Mouse (Mus musculus): ENCODE results near the gene Ptges. TPM values are rescaled to one million over a fixed set of nuclear protein-coding genes. Genes with fewer than 3 reads are reported as not detected.
A peak's percentile ranks its signal among the peaks of the same experiment; 100 is the strongest.

Ptges gene
- polyA plus RNA-seq, 1 experiment from 2014 or later = 9.0 TPM

- H3K36me3 ChIP-seq = no peaks in the 10 kb centered on the region
- H3K4me1 ChIP-seq = peaks cover 6% of the 10 kb centered on the region; the same call in 1 of the 2 replicates
- no peak overlapping the region for H3K9ac ChIP-seq
- H3K27ac ChIP-seq = 0 out of 2 replicates have a peak overlapping the region, but pooled peaks have one; percentile 40
- 31% methylated on average over 4 of the region's 4 CpGs for WGBS
- no peak overlapping the region for H3K4me2 ChIP-seq
- ATAC-seq (ENCODE audit: insufficient read depth, low FRiP score, low read depth) = no peak
- no peaks in the 10 kb centered on the region for H3K9me3 ChIP-seq
- H3K4me3 ChIP-seq (replicated peaks) = no peak overlapping the region
- no peaks in the 10 kb centered on the region for H3K27me3 ChIP-seq (replicated peaks)
These were observed 17.3 kb downstream of the Ptges start for GRCm38 (mm10) chr2:30912291-30912773.

GRCm38 (mm10) chr2:30906641-30907040 lies 23.0 kb downstream of the Ptges start:
- H3K4me2 ChIP-seq = no peak overlapping the region
- no peak overlapping the region for H3K27ac ChIP-seq
- H3K9ac ChIP-seq = no peak overlapping the region
- peaks cover 14% of the 10 kb centered on the region for H3K4me1 ChIP-seq
- no peaks in the 10 kb centered on the region for H3K9me3 ChIP-seq
- ATAC-seq (ENCODE audit: insufficient read depth, low FRiP score, low read depth) = no peak
- no peaks in the 10 kb centered on the region for H3K36me3 ChIP-seq
- no peak overlapping the region for H3K4me3 ChIP-seq (replicated peaks)
- WGBS = 63% methylated on average over 4 of the region's 4 CpGs
- 0 out of 2 replicates have a peak, but pooled peaks cover 2% of the 10 kb centered on the region for H3K27me3 ChIP-seq (replicated peaks)

GRCm38 (mm10) chr2:30905906-30906305 lies 23.8 kb downstream of the Ptges start:
- 64% methylated on average over 8 of the region's 8 CpGs for WGBS
- no peak for ATAC-seq (ENCODE audit: insufficient read depth, low FRiP score, low read depth)
- Histone ChIP-seq H3K36me3 (no peaks in the 10 kb centered on the region), H3K27me3 (replicated peaks) (0 out of 2 replicates have a peak, but pooled peaks cover 2% of the 10 kb centered on the region), H3K9me3 (no peaks in the 10 kb centered on the region), H3K4me1 (peaks cover 14% of the 10 kb centered on the region), H3K9ac (no peak overlapping the region), H3K4me2 (no peak overlapping the region), H3K27ac (no peak overlapping the region), H3K4me3 (replicated peaks) (no peak overlapping the region)

GRCm38 (mm10) chr2:30904991-30905390 lies 24.7 kb downstream of the Ptges start:
- peaks cover 14% of the 10 kb centered on the region for H3K4me1 ChIP-seq
- no peak overlapping the region for H3K4me3 ChIP-seq (replicated peaks)
- no peak overlapping the region for H3K4me2 ChIP-seq
- H3K36me3 ChIP-seq = no peaks in the 10 kb centered on the region
- H3K9me3 ChIP-seq = no peaks in the 10 kb centered on the region
- 70% methylated on average over 7 of the region's 7 CpGs for WGBS
- 0 out of 2 replicates have a peak, but pooled peaks cover 2% of the 10 kb centered on the region for H3K27me3 ChIP-seq (replicated peaks)
- ATAC-seq (ENCODE audit: insufficient read depth, low FRiP score, low read depth) = no peak
- H3K27ac ChIP-seq = no peak overlapping the region
- H3K9ac ChIP-seq = no peak overlapping the region

GRCm38 (mm10) chr2:30904231-30904630 lies 25.4 kb downstream of the Ptges start:
- Histone ChIP-seq H3K27me3 (replicated peaks) (0 out of 2 replicates have a peak, but pooled peaks cover 2% of the 10 kb centered on the region), H3K4me2 (no peak overlapping the region), H3K27ac (no peak overlapping the region), H3K9ac (no peak overlapping the region), H3K4me1 (peaks cover 14% of the 10 kb centered on the region), H3K36me3 (no peaks in the 10 kb centered on the region), H3K4me3 (replicated peaks) (no peak overlapping the region), H3K9me3 (no peaks in the 10 kb centered on the region)
- no peak for ATAC-seq (ENCODE audit: insufficient read depth, low FRiP score, low read depth)
- WGBS = 69% methylated on average over 6 of the region's 6 CpGs

- peak; percentile 57 for ATAC-seq (ENCODE audit: insufficient read depth, low FRiP score, low read depth)
- H3K4me3 ChIP-seq (replicated peaks) = peak overlapping the region; percentile 46
- peaks cover 18% of the 10 kb centered on the region for H3K4me1 ChIP-seq
- 10% methylated on average over 36 of the region's 37 CpGs for WGBS
- 0 out of 2 replicates have a peak, but pooled peaks cover 2% of the 10 kb centered on the region for H3K27me3 ChIP-seq (replicated peaks)
- no peaks in the 10 kb centered on the region for H3K36me3 ChIP-seq
- H3K27ac ChIP-seq = no peak overlapping the region; the same call in 1 of the 2 replicates
- no peaks in the 10 kb centered on the region for H3K9me3 ChIP-seq
- H3K4me2 ChIP-seq = peak overlapping the region; percentile 76
- no peak overlapping the region for H3K9ac ChIP-seq
These were observed 26.6 kb downstream of the Ptges start for GRCm38 (mm10) chr2:30902726-30903722.

- 27% methylated on average over 8 of the region's 8 CpGs for WGBS
- no peak overlapping the region; the same call in 1 of the 2 replicates for H3K27ac ChIP-seq
- ATAC-seq (ENCODE audit: insufficient read depth, low FRiP score, low read depth) = no peak
- no peak overlapping the region for H3K9ac ChIP-seq
- no peaks in the 10 kb centered on the region for H3K36me3 ChIP-seq
- no peaks in the 10 kb centered on the region for H3K9me3 ChIP-seq
- peaks cover 18% of the 10 kb centered on the region for H3K4me1 ChIP-seq
- H3K27me3 ChIP-seq (replicated peaks) = 0 out of 2 replicates have a peak, but pooled peaks cover 2% of the 10 kb centered on the region
- peak overlapping the region; percentile 46 for H3K4me3 ChIP-seq (replicated peaks)
- peak overlapping the region; percentile 76 for H3K4me2 ChIP-seq
These were observed 27.4 kb downstream of the Ptges start for GRCm38 (mm10) chr2:30902256-30902655.

- Histone ChIP-seq H3K27me3 (replicated peaks) (0 out of 2 replicates have a peak, but pooled peaks cover 2% of the 10 kb centered on the region), H3K9ac (no peak overlapping the region), H3K4me2 (peak overlapping the region; percentile 76), H3K4me1 (peaks cover 22% of the 10 kb centered on the region), H3K27ac (no peak overlapping the region), H3K9me3 (no peaks in the 10 kb centered on the region), H3K36me3 (no peaks in the 10 kb centered on the region), H3K4me3 (replicated peaks) (peak overlapping the region; percentile 46; the same call in 1 of the 2 replicates)
- no peak for ATAC-seq (ENCODE audit: insufficient read depth, low FRiP score, low read depth)
- 58% methylated on average over 6 of the region's 6 CpGs for WGBS
These were observed 28.0 kb downstream of the Ptges start for GRCm38 (mm10) chr2:30901646-30902160.

GRCm38 (mm10) chr2:30899397-30900069 lies 30.1 kb downstream of the Ptges start:
- ATAC-seq (ENCODE audit: insufficient read depth, low FRiP score, low read depth) = no peak
- Histone ChIP-seq H3K27me3 (replicated peaks) (0 out of 2 replicates have a peak, but pooled peaks cover 2% of the 10 kb centered on the region), H3K4me3 (replicated peaks) (no peak overlapping the region), H3K4me1 (peaks cover 22% of the 10 kb centered on the region), H3K4me2 (no peak overlapping the region), H3K9me3 (no peaks in the 10 kb centered on the region), H3K36me3 (no peaks in the 10 kb centered on the region), H3K9ac (no peak overlapping the region), H3K27ac (no peak overlapping the region)
- 76% methylated on average over 14 of the region's 14 CpGs for WGBS

- no peak overlapping the region for H3K4me2 ChIP-seq
- no peak overlapping the region for H3K4me3 ChIP-seq (replicated peaks)
- no peaks in the 10 kb centered on the region for H3K36me3 ChIP-seq
- no peak for ATAC-seq (ENCODE audit: insufficient read depth, low FRiP score, low read depth)
- no peak overlapping the region for H3K27ac ChIP-seq
- no peaks in the 10 kb centered on the region for H3K9me3 ChIP-seq
- WGBS = 37% methylated on average over 6 of the region's 6 CpGs
- no peak overlapping the region for H3K9ac ChIP-seq
- H3K4me1 ChIP-seq = peaks cover 15% of the 10 kb centered on the region; the same call in 1 of the 2 replicates
- no peaks in the 10 kb centered on the region for H3K27me3 ChIP-seq (replicated peaks)
These were observed 32.4 kb downstream of the Ptges start for GRCm38 (mm10) chr2:30897291-30897690.

GRCm38 (mm10) chr2:30893946-30894345 lies 35.7 kb downstream of the Ptges start:
- H3K4me1 ChIP-seq = 0 out of 2 replicates have a peak, but pooled peaks cover 6% of the 10 kb centered on the region
- no peak for ATAC-seq (ENCODE audit: insufficient read depth, low FRiP score, low read depth)
- H3K36me3 ChIP-seq = no peaks in the 10 kb centered on the region
- no peak overlapping the region for H3K9ac ChIP-seq
- H3K27ac ChIP-seq = no peak overlapping the region
- WGBS = 73% methylated on average over 7 of the region's 7 CpGs
- no peaks in the 10 kb centered on the region for H3K9me3 ChIP-seq
- no peak overlapping the region for H3K4me2 ChIP-seq
- H3K27me3 ChIP-seq (replicated peaks) = no peaks in the 10 kb centered on the region
- H3K4me3 ChIP-seq (replicated peaks) = no peak overlapping the region
